Mouse (Mus musculus) lung, adult 2 months (tissue): ENCODE measurements around the gene Lepr.

Experiments
- CTCF ChIP-seq: fragments of 200-500 bp; IDR thresholded peaks from 2 replicates; pipeline ENCODE4 v1.5.1; 2011; ENCODE audit warnings: mild to moderate bottlenecking, low read length, control low read depth; ENCODE audit not compliant: insufficient read depth
- POLR2A ChIP-seq: fragments of 200-500 bp; IDR thresholded peaks from 2 replicates; pipeline ENCODE4 v1.6.1; 2011; ENCODE audit warnings: low read depth, mild to moderate bottlenecking, control low read depth, low read length, borderline replicate concordance; ENCODE audit errors: extremely low read depth

- no peak for TF ChIP-seq CTCF
- no peak for TF ChIP-seq POLR2A
These were observed 20.0 kb upstream of the Lepr start for GRCm38 (mm10) chr4:101697236-101697635.
